Mouse (Mus musculus): ENCODE measurements around the gene Myadm.

- TF ChIP-seq ELF1 (IDR thresholded peaks at IDR 0.05; ENCODE audit: low read depth, low read length) (no peak), POLR2A (IDR thresholded peaks at IDR 0.05; ENCODE audit: control insufficient read depth in 1 of 2, insufficient read depth in 1 of 2, low read depth in 1 of 2, low read length in 2 of 2, poor library complexity in 1 of 2) (no peak)
Observed at GRCm38 (mm10) chr7:3286036-3286435, 2.8 kb upstream of the Myadm start.
